Mouse (Mus musculus) cortical plate, adult 2 months (tissue): ENCODE data around the gene Dctn3. TPM values are rescaled to one million over a fixed set of nuclear protein-coding genes. Genes with fewer than 3 reads are reported as not detected.

Experiments used
- H3K27ac ChIP-seq: fragments of 200-500 bp; 2 replicates; pipeline ENCODE4 v1.5.1; 2012; ENCODE audit warnings: low read length, control low read depth, inconsistent platforms; ENCODE audit not compliant: insufficient read depth
- H3K4me1 ChIP-seq: fragments of 200-500 bp; 2 replicates; pipeline ENCODE4 v1.6.1; 2011; ENCODE audit warnings: low read length; ENCODE audit not compliant: control insufficient read depth, insufficient read depth
- H3K4me3 ChIP-seq: fragments of 200-500 bp; 2 replicates; pipeline ENCODE4 v1.5.1; 2011; ENCODE audit warnings: mild to moderate bottlenecking, low read length, control low read depth; ENCODE audit not compliant: insufficient read depth
- CTCF ChIP-seq: fragments of 200-500 bp; IDR thresholded peaks from 2 replicates; pipeline ENCODE4 v1.5.1; 2011; ENCODE audit warnings: mild to moderate bottlenecking, control low read depth, low read length; ENCODE audit not compliant: insufficient read depth; ENCODE audit errors: extremely low read depth
- POLR2A ChIP-seq: fragments of 200-500 bp; IDR thresholded peaks from 2 replicates; pipeline ENCODE4 v1.6.1; 2011; ENCODE audit warnings: mild to moderate bottlenecking, low read length, control low read depth; ENCODE audit not compliant: insufficient read depth; ENCODE audit errors: extremely low read depth
- polyA plus RNA-seq: library from polyadenylated mRNA; depleted of rRNA; stranded (reverse); fragments of >200 nt; gene quantifications from 2 replicates; pipeline ENCODE4 v1.2.3, GENCODE M21; 2012; rRNA removed

Dctn3 gene
- polyA plus RNA-seq, 1 experiment, result 205 TPM

DNA sequence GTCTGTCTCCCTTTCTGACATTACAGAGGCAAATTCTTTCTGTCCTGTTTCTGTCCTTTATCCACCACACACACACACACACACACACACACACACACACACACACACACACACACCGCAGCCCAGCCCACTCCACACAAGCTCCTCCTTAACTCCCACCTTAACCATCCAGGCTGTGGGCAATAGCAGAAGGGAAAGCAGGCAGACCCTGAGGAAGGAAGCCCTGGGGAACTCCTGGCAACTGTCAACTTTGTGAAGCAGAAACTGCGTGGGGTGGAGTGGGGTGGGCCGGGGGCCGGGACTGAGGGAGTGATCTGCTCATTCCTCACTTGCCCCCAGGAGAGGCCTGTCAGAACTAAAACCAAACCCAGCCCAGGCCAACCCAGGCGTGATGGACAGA lies 51.5 kb downstream of the Dctn3 start:
- H3K4me1 ChIP-seq, result no peaks in the 10 kb centered on the region
- TF ChIP-seq POLR2A (no peak), CTCF (no peak)
- H3K4me3 ChIP-seq, result no peak overlapping the region
- no peak overlapping the region for H3K27ac ChIP-seq

- Histone ChIP-seq H3K4me1 (no peaks in the 10 kb centered on the region), H3K4me3 (no peak overlapping the region), H3K27ac (no peak overlapping the region)
- TF ChIP-seq POLR2A, result no peak
- no peak for TF ChIP-seq CTCF
Observed at GRCm38 (mm10) chr4:41670836-41671235, 52.1 kb downstream of the Dctn3 start.

DNA sequence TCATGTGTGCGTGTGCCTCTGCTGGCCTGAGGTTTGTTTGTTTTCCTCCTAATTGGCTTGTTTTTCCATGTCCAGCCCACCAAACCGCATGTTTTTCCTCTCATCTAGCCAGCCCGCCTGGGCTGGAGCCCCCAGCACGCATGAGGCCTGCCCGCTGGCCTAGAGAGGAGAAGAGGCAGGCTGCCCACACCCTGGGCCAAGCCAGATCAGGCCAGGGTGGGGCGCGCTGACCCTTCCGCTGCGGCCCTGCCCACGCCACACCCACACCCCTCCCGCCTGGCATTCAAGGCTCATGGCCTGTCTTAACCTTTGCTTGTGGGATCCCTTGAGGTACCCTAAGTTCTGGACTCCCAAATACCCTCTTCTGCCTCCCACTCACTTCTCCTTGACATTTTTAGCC lies 56.3 kb downstream of the Dctn3 start:
- no peak overlapping the region for H3K27ac ChIP-seq
- no peak overlapping the region for H3K4me3 ChIP-seq
- no peaks in the 10 kb centered on the region for H3K4me1 ChIP-seq
- TF ChIP-seq POLR2A, result no peak
- no peak for TF ChIP-seq CTCF

DNA sequence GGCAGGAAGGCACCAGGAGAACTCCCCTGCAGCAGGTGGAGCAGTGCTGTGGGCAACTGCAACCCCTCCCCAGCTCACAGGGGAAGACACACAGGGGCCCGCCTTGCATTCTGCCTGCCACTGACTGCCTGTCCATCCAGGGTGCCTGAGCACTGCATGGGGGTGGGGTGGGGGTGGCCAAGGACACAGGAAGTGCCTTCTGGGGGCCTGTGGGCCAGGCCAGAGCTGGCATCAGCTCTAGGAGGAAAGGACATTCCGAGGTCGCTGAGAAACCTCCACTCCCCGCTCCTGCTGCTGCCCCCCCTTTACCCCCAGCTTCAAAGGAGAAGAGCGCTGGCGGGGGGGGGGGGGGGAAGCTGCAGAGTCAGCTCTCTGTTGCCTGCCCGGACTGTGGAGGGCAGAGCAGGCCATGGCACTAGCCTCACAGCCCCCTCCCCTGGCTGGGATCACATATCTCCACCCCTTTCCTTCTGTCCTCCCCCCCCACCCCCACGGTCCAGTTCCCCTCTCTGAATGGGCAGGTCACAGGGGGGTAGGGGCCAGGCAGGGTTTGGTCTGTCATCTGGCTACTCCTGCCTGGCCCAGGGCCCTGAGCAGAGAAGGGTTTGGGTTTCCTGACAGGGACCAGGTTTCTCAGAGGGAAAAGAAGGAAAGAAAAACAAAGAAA lies 57.8 kb downstream of the Dctn3 start:
- H3K4me1 ChIP-seq, result no peaks in the 10 kb centered on the region
- TF ChIP-seq POLR2A (no peak), CTCF (no peak)
- no peak overlapping the region for H3K4me3 ChIP-seq
- H3K27ac ChIP-seq, result no peak overlapping the region

Other genes with a start within 250 kb of the Dctn3 start
- gene AI464131, start 220.1 kb downstream of the Dctn3 start, polyA plus RNA-seq, result 24.2 and 24.8 TPM in 2 replicates
- gene 1110017D15Rik, start 205.8 kb downstream of the Dctn3 start, polyA plus RNA-seq, result 4.6 and 4.9 TPM in 2 replicates
- gene Fam219a, start 153.6 kb downstream of the Dctn3 start, polyA plus RNA-seq, result 159 and 165 TPM in 2 replicates
- gene Dnaic1, start 153.4 kb downstream of the Dctn3 start, polyA plus RNA-seq, result 9.8 and 12.5 TPM in 2 replicates
- gene Enho, start 82.8 kb downstream of the Dctn3 start, polyA plus RNA-seq, result 88.2 and 97.6 TPM in 2 replicates
- 59.8 and 67.8 TPM in 2 replicates for gene Cntfr, start 26.1 kb downstream of the Dctn3 start, polyA plus RNA-seq
- gene Il11ra1, start 23.2 kb downstream of the Dctn3 start, polyA plus RNA-seq, result 50.6 and 51.6 TPM in 2 replicates
- gene Rpp25l, start 9.6 kb downstream of the Dctn3 start, polyA plus RNA-seq, result 31.6 and 37.4 TPM in 2 replicates
- gene Arid3c, start 8.0 kb upstream of the Dctn3 start, polyA plus RNA-seq, result 0.34 and 0.46 TPM in 2 replicates
- gene Galt, start 32.1 kb upstream of the Dctn3 start, polyA plus RNA-seq, result 269 and 276 TPM in 2 replicates
- gene Sigmar1, start 33.0 kb upstream of the Dctn3 start, polyA plus RNA-seq, result 80.7 and 83.9 TPM in 2 replicates
- 697 and 730 TPM in 2 replicates for gene Ccl27a, start 51.1 kb upstream of the Dctn3 start, polyA plus RNA-seq
- not detected in 2 replicates for gene Gm21541, start 180.4 kb upstream of the Dctn3 start, polyA plus RNA-seq
- gene Gm20878, start 218.4 kb upstream of the Dctn3 start, polyA plus RNA-seq, result 59.6 and 75.3 TPM in 2 replicates
- 3.9 and 4.6 TPM in 2 replicates for gene Fam205a4, start 242.9 kb upstream of the Dctn3 start, polyA plus RNA-seq